Mouse (Mus musculus): Measurements from ENCODE around the gene Calb2.
A peak's percentile ranks its signal among the peaks of the same experiment; 100 is the strongest.

The Calb2 gene

DNA sequence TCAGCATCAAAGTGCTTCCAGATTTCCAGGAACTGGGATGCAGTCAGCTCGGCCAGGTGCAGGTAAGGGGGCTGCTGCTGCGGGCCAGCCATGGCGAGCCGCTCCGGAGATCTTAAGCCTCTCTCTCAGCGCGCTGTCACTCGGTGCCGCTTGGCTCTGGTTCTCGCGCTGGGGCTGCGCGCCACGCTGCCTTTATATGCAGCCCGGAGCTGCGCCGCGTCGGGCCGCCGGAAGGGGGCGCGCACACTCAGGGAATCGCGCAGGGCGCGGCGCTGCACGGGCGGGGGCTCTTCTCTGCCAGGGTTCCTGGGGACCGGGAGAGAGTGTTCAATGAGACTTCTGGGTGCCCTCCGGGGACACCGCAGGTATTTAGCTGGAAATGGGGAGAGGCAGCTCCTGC, at the start of gene Calb2:
Gene Calb2, minus strand, starts transcription at position 165 of the 400 bp plus-strand sequence.
- peak; percentile 60 for DNase-seq (ENCODE audit: low read depth, low spot score)

DNA sequence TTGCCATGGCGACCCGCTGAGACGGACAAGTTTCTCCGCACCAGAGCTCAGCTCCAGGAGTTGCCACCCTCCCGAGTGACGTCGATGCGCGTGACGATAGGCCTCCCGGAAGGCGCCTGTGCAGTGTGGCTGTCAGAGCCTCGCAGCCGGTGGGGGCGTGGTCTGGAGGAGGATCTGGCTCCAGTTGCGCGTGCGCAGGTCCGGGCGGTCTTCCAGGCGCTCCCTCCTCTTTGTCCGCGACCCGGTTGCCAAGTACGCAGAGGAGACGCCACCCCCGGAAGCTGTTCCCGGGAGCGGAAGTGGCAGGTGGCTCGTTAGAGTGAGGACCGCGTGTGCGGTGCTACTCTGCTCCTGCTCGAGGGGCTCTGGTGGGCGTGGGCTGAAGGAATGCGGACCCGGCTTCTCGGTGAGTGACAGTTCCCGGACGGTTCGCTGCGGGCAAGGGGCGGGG, 49.7 kb upstream of the Calb2 start:
- DNase-seq (ENCODE audit: low read depth, low spot score): peak; percentile 99

DNA sequence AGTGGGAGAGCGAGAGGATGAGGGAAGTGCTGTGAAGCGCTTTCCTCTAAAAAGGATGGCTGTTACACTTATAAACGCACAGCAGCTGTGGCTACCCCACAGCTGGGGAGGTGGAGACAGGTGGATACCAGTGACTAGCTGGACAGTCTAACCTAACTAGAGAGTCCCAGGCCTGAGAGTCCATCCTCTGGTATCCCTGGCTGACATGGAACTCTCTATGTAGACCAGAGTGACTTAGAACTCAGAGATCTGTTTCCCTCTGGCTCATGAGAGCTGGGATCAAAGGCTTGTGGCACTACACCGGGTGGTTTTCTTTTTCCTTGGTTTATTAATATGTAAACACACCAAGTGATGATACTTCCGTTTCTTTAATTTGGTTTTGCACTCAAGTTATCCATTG, 49.2 kb upstream of the Calb2 start:
- no peak for DNase-seq (ENCODE audit: low read depth, low spot score)

DNA sequence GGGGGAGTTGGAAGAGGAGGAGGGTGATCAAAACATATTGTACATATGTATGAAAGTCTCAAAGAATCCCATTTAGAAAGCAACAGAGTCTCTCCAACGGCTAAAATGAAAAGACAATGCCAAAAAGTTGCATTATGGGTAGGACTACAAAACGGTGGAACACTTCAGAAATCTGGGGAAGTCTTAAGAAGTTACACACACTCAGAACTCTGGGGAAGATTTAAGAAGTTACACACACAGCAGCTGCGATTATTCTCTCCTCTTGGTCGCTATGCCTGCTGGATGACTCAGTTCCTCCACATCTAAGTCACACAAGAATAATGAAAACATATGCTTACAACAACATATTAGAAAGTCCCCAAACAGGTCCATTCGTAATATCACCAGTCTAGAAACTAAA, 48.2 kb upstream of the Calb2 start:
- no peak for DNase-seq (ENCODE audit: low read depth, low spot score)

DNA sequence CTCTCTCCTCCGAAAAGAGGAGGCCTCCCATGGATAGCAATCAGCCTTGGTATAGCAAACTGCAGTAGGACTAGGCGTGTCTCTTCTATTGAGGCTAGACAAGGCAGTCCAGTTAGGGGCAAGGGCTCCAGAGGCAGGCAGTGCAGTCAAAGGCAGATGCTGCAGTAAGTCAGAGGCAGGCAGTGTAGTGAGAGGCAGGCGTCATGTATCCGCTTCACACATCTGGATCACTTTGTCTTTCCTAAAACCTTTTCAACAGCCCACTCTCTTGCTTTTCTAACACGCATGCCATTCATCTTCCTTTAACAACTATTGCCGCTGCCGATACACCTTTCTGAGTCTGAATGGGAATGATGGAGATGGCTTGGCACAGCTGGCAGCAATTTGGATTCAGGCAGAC, 47.4 kb upstream of the Calb2 start, which contains the start of gene Cmtr2:
Gene Cmtr2, plus strand, starts transcription at position 301 of the 400 bp plus-strand sequence.
- no peak for DNase-seq (ENCODE audit: low read depth, low spot score)

DNA sequence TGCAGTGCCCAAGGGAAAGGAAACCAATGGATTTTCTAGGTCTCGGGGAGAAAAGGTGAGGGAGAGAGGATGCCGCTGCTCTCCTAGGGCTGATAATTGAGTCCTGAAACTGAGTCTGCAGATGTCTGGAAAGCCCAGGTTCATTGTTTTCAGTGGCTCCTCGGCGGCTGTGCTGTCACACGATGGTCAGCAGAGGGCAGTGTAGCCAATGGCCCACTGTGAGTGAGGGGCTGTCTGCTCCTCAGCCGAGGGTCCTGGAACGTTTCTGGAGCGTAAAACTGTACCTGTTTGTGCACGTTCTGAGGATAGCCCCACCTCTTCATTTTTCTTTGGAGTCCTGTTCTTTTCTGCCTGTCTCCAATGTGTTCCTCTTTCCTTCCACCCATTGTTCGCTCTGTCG, 33.8 kb upstream of the Calb2 start:
- no peak for DNase-seq (ENCODE audit: low read depth, low spot score)

DNA sequence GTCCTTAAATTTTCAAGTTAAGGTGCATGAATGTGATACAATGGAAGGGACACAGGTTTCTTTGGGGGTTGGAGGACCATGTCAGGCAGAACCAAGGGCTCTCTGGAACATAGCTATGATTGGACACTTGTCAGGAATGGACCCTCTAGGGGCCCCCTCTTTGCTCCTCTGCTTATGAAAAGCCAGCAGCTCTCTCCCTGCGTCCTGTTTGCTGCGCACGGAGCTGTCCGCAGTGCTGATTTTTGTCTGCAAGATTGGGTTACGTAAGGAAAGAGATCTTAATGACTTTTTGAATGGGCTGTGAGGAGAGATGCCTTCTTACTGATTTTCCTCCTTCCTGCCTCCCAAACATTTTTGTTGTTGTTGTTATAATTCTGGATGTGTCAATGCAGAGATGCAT, 28.7 kb upstream of the Calb2 start:
- DNase-seq (ENCODE audit: low read depth, low spot score): no peak

DNA sequence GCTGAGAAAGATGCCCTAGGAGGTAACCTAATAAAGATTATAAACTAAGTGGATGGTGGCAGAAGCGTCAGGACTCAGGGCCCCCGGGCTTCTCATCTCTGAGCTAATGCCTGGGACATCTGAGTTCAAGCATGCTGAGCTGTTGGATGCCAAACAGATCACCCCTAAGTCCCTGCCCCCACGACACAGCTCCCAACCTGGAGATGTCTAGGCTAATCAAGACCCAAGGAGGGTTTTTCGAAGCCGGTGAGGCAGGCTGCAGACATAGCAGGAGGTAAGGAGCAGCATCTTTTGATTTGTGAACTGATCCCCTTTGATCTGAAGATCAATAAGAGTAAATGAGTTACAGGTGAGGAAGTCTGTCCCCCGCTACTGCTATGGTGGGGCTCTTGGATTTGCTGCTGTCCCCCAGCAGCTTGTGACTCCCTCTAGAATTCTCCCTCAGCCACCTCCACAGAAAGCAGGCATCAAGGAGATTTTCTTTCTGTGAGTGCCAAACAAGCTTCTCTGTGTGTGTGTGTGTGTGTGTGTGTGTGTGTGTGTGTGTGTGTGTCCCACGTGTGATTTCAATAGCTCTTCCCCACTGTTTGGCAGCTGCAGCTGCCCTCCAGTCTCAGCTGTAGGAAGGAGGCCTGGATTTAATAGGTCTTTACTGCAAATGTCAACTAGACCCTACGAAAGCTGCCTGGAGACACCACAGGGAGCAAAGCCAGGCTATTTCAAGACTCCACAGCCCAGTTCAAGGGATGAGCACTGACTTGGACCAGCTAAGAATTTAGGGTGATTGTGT, 21.1 kb upstream of the Calb2 start:
- no peak for DNase-seq (ENCODE audit: low read depth, low spot score)

DNA sequence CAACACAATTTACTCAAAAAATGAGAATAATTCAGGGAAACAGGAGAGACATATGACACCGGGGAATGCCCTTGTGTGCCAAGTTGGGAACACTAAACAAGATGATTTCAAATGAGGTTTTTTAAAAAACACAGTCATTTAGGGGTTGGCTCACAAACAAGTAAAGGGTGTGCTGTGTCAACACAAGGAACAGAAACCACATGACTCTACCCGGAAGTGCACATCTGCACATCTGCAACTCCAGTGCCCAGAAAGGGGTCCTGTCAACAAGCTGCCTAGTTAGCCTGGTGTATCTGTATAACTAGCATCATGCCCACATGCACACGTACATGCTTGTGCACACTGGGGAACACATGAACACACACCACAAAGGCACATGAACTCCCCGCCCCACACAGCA, 17.5 kb upstream of the Calb2 start:
- DNase-seq (ENCODE audit: low read depth, low spot score): no peak

DNA sequence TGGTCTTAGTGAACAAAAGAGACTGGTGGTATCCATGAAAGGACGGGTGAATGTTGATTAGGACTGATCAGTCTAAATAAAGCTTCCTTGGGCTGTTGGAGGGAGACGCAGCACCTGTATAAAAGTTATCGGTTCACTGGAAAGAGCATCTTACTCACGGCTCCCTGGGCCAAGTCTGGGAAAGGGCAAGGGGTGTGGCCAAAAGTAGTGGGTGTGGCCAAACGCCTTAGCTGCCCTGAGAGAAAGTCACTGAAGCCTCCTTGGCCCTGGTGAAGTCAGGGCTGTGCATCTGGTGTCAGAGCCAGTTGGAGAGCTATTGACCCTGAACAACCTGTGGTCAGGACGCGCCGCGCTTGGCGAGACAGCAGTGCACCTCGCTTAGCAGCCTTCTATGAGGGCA, 15.7 kb upstream of the Calb2 start:
- no peak for DNase-seq (ENCODE audit: low read depth, low spot score)

DNA sequence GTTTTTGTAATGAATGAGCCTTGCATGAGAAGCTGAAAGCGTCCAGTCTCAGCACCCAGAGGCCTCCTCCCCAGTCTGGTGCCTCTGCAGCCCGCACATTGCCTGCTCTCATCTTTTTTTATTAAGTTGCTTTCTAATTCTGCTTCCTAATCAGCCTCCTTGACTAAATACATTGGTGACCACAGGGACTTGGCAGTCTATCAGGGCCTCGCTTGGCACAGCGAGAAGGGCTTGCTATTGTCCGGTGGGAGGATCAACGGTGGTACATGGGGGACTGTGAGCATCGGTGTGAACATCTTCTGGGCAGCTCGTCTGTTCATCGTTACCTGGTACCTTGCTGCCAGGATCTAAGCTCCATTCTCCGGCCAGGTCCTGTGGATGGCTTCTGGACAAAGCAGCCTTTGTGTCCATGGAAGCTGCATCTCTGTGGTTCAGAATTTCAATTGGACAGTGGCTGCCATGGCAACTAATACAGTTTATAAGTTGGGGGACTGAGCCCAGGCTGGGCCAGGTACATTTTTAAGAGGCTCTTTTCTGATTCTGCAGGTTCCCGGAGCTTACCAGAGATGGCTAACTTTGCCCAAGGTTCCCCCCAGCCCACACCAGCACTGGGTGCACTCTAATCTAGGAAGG, 14.8 kb upstream of the Calb2 start:
- DNase-seq (ENCODE audit: low read depth, low spot score): no peak

DNA sequence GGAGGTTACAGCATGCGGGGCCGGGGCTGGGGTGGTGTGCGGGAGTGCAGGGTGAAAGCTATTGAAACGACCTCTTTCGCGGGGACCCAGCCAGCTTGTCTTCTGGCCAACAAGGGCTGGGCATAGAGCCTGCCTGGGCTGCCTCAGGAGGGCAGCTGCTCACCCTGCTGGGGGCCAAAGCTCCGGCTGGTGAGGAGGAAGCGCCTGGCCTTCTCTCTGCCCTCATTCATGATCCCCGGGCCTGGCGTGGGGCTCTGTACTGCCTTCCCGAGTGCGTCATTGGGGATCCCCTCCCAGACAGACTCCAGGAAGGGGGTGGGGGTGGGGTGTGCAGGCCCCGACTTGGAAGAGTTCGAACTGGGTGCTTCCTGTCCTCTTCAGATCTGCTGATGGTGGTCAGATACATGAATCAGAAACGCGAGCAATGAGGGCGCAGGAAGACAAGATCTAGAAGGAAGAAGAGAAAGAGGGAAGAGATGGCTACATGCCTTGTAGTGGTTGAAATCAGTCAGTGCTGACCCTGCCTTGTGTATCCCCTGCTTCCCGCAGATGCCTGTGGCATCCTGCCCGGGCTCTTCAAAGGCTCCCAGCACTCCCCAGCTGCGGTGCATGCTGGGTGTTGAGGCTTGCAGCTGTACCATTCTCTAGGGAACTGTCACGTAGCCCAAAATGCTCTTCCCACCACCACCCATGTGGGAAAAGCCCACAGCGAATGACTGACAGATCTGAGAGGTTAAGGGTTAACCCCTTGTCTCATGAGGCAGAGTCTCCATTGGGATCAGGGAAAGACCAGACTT, 9.5 kb upstream of the Calb2 start:
- no peak for DNase-seq (ENCODE audit: low read depth, low spot score)

DNA sequence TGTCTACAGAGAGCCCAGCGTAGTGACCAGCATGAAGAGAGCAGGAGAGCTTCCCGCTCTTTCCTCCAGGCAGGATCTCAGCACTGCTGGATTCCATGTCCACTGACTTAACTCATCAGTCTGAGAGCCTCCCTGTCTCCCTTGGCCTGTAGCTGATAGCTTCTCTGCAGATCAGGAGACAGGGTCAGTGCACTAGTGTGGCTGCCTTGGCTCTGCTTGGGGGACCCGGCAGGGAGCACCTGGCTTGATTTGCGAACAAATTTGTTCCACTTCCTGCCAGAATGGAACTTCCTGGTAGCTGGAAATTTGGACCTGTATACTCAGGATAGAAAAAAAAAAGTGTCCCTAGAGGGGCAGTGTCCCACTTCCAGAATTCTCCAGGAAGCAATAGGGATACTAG, 6.8 kb upstream of the Calb2 start:
- DNase-seq (ENCODE audit: low read depth, low spot score): no peak

DNA sequence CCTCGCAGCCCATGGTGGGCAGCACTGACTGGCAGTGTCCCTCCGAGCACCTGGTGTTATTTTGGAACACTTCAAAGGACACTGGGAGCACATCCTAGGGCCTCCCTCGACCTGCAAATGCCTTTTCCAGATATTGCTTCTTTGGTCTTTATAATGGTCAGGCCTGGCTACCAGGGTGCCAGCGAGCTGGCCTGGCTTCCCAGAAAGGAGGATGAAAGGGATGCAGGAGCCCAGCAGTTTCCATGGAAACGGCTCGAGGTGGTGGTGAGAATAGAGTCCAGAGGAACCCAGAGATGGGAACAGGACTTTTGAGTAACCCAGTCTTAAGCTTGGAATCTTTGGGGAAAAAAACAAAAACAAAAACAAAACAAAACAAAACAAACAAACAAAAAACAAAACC, 4.2 kb upstream of the Calb2 start:
- no peak for DNase-seq (ENCODE audit: low read depth, low spot score)

DNA sequence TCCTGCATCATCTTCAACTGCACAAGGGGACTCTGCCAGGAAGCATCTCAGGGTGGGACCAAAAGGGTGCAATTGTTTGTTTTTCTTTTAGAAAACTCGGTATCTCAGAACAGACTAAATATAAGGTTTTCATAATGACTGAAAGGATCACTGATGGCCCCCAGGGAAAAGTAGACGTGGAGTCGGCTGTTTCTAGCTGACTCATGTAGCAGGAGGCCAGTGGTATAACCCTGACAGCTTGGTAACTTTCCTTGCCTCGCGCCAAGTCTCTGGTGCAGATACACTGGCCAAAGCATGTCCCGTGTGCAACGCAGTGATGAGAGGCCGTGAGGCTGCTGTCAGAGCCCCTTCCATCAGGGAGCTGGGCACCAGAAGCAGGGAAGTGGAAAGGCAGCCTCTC, 1.7 kb downstream of the Calb2 start:
- DNase-seq (ENCODE audit: low read depth, low spot score): no peak

DNA sequence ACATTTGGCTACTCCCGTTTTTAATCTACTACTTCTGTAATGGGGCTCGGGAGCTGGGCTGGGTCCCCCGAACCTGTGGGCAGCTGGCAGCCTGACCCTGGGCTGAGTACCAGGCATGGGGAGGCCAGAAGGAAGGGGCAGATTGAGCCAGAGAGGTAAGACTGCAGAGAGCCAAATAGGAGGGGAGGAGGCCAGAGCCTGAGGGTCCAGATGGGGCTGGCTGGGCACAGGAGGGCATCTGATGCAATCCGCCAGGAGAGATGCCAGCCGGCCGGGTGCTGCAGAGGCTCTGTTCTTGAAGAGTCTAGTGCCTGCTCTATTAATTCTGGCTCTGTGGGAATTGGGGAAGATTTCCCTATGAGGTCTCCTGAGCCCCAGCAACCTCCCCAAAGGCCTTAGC, 6.0 kb downstream of the Calb2 start:
- DNase-seq (ENCODE audit: low read depth, low spot score): no peak

DNA sequence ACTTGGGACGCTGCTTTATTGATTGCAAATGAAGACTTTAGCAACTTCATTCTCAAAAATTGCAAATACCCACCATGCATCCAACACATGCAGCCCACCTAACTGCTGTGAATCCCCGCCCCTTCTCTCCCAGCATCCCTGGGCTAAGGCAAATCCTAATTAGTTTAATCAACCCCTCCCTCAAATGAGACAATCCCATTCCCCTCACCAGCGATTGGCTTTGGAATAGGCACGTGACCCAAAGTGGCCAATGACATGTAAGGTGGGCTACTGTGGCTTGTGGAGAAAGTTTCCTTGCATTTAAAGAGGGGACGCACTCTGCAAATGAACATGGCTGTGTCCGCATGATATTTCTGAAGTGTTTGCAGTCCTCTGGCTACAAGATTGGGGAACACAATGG, 15.1 kb downstream of the Calb2 start:
- DNase-seq (ENCODE audit: low read depth, low spot score): no peak

DNA sequence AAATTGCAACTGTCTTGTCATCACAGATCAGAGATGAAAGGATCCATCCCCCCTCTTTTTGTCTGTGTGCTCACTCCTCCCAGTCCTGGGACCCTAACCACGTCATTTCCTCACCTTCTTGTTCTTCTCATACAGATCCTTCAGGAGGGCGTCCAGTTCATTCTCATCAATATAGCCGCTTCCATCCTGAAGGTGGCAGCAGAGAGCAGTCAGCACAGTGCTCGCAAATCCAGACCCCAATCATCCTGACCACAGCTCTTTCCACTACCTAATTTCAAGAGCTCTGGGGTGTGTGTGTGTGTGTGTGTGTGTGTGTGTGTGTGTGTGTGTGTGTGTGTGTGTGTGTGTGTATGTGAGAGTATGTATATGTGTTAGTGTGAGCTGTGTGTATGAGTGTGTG, 22.5 kb downstream of the Calb2 start:
- DNase-seq (ENCODE audit: low read depth, low spot score): peak; percentile 51

DNA sequence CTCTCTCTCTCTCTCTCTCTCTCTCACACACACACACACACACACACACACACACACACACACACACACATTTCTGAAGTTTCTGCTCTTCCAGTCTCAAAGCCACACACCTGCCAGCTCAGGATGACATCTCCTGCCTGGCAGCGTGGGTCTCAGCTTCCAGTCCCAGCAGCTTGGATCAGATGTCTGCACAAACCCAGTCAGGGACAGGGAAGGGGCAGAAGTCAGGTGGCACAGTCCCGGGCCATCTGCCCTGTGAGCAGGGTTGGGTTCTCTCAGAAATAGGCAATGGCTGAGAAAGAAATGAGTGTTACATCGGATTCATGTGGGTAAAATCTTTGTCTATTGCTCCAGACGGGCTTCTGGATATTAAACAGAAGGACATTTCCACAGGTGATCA, 27.2 kb downstream of the Calb2 start:
- DNase-seq (ENCODE audit: low read depth, low spot score): no peak

DNA sequence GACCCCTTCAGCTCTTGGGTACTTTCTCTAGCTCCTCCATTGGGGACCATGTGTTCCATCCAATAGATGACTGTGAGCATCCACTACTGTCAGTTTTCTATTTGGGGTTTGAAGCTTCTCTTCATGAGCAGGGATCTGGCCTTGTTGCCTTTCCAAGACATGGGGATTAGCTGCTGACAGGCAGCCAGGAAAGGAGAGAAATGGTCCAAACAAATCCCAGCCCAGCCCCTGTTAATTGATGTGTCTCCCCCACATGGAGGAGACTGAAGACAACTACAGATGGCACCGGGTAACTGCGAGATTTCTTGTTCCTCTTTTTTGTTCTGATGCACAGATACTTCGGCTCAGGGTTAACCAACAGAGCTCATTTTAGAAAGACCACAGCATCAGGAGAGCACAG, 27.9 kb downstream of the Calb2 start:
- DNase-seq (ENCODE audit: low read depth, low spot score): no peak

DNA sequence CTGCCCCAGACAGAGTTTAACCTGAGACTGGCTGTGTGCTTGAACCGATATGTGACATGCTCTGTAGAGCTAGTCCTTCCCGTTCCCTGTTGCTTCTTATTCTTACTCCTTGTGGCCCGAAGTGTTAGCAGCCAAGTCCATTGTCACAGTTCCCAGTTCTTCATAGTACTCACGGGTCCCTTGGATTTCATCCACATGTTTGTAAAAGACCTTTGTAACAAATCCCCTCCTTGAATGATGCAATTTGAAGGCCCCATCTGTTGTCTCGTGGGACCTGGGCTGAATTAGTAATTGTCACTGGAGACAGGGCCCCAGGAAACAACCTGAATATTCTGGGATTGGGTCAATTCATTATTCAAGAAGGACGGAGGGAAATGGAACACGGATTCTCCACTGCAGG, 32.5 kb downstream of the Calb2 start:
- DNase-seq (ENCODE audit: low read depth, low spot score): no peak

DNA sequence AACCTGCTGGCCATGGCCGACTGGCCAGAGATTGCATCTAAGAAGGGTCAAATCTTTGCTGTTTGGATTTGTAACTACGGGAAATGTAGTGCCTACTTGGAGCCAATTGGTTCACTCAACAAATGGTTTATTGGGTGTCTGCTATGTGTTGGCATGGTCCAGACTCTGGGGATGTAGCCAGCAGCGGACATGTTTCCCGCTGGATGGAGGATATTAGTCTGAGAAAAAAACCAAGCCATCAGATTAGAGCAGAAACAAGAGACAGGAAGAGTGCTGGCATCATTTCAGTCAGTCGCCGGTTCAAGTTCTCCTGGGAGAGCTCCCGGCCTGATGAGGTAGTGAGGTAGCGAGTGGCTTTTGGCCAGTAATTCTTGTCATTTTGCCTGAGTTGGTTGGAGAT, 33.8 kb downstream of the Calb2 start:
- DNase-seq (ENCODE audit: low read depth, low spot score): no peak

DNA sequence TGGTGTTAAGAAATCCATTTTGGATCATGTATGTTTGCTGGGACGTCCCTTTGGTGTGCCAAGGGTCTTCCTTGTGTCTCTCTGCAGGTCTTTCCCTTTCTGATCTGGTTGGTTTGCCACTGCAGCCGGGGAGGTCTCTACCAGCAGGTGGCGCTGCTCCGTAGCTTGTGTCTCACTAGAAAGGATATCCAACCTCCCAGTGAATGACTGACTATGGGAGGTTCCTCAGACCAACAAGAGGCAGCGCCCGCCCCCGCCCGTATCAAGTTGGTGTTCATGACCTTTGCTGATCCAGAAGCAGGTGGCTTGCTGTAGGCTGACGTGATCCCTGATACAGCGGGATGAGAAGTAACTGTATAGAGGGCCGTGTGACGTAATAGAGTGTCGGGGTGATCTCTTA, 37.5 kb downstream of the Calb2 start:
- DNase-seq (ENCODE audit: low read depth, low spot score): peak; percentile 70

Data from retina, postnatal 7 days (tissue).